Mouse (Mus musculus) heart, embryonic 15.5 days (tissue): ENCODE data around the gene Hic2. TPM values are rescaled to one million over a fixed set of nuclear protein-coding genes. Genes with fewer than 3 reads are reported as not detected.
A peak's percentile ranks its signal among the peaks of the same experiment; 100 is the strongest.

Source experiments
- ATAC-seq: fragments of 200-750 bp; cut with Nextera tagmentation; replicated peaks from 2 replicates; pipeline ENCODE4 v1.8.0; 2017; ENCODE audit warnings: low read depth, moderate TSS enrichment; ENCODE audit not compliant: insufficient number of reproducible peaks, insufficient read depth, low FRiP score
- H3K27ac ChIP-seq: fragments of 300-500 bp; sonication (generic); 2 replicates; pipeline ENCODE4 v1.5.1; 2015; ENCODE audit warnings: mild to moderate bottlenecking, inconsistent platforms
- H3K27me3 ChIP-seq: fragments of 300-500 bp; sonication (generic); 2 replicates; pipeline ENCODE4 v1.6.1; 2015; ENCODE audit warnings: inconsistent platforms
- H3K36me3 ChIP-seq: fragments of 300-500 bp; sonication (generic); 2 replicates; pipeline ENCODE4 v1.6.1; 2015; ENCODE audit warnings: mild to moderate bottlenecking, inconsistent platforms
- H3K4me1 ChIP-seq: fragments of 300-500 bp; sonication (generic); replicated peaks from 2 replicates; pipeline ENCODE4 v1.6.1; 2015; ENCODE audit warnings: inconsistent platforms
- H3K4me2 ChIP-seq: fragments of 300-500 bp; sonication (generic); 2 replicates; pipeline ENCODE4 v1.6.1; 2015; ENCODE audit warnings: inconsistent platforms, mild to moderate bottlenecking, moderate library complexity
- H3K4me3 ChIP-seq: fragments of 300-500 bp; sonication (generic); 2 replicates; pipeline ENCODE4 v1.5.1; 2015; ENCODE audit warnings: mild to moderate bottlenecking, inconsistent platforms
- H3K9ac ChIP-seq: fragments of 300-500 bp; sonication (generic); 2 replicates; pipeline ENCODE4 v1.6.1; 2015; ENCODE audit warnings: mild to moderate bottlenecking, inconsistent platforms
- H3K9me3 ChIP-seq: fragments of 300-500 bp; sonication (generic); replicated peaks from 2 replicates; pipeline ENCODE4 v1.6.1; 2016; ENCODE audit warnings: inconsistent platforms
- WGBS: fragments of 180-500 bp; shearing (Covaris S2); methylation state at CpG from one replicate; pipeline ENCODE4 v1.1.7; 2015; ENCODE audit warnings: mixed read lengths; 5-methylcytosine and 5-hydroxymethylcytosine counted together
- polyA plus RNA-seq: library from polyadenylated mRNA; unstranded; fragments of >200 nt; fragmentation: Nextera tagmentation; extraction: Ambion mirVana; gene quantifications from 2 replicates; pipeline ENCODE4 v1.2.1, GENCODE M21; 2015

Gene Hic2
- polyA plus RNA-seq, 1 experiment from 2014 or later: 3.2 TPM

GRCm38 (mm10) chr16:17234916-17235665 lies 1.7 kb downstream of the Hic2 start:
- 17% methylated on average over 9 of the region's 9 CpGs for WGBS
- H3K9me3 ChIP-seq: no peaks in the 10 kb centered on the region
- ATAC-seq: no peak

GRCm38 (mm10) chr16:17237634-17238033 lies 4.3 kb downstream of the Hic2 start:
- no peaks in the 10 kb centered on the region for H3K27me3 ChIP-seq
- H3K4me1 ChIP-seq: peaks cover 68% of the 10 kb centered on the region
- H3K4me2 ChIP-seq: peak overlapping the region; percentile 16; the same call in 1 of the 2 replicates
- no peak; the same call in 1 of the 2 replicates for ATAC-seq
- no peaks in the 10 kb centered on the region for H3K36me3 ChIP-seq
- H3K9ac ChIP-seq: no peak overlapping the region
- no peaks in the 10 kb centered on the region for H3K9me3 ChIP-seq
- H3K4me3 ChIP-seq: no peak overlapping the region
- H3K27ac ChIP-seq: peak overlapping the region; percentile 70
- 28% methylated on average over 3 of the region's 3 CpGs for WGBS

More at GRCm38 (mm10) chr16:17234916-17235665, 1.7 kb downstream of the Hic2 start:
- H3K27me3 ChIP-seq: no peaks in the 10 kb centered on the region
- H3K4me3 ChIP-seq: peak overlapping the region; percentile 97
- H3K4me2 ChIP-seq: peak overlapping the region; percentile 93
- peak overlapping the region; percentile 98 for H3K9ac ChIP-seq
- H3K36me3 ChIP-seq: no peaks in the 10 kb centered on the region
- H3K4me1 ChIP-seq: peaks cover 60% of the 10 kb centered on the region
- H3K27ac ChIP-seq: peak overlapping the region; percentile 93

DNA sequence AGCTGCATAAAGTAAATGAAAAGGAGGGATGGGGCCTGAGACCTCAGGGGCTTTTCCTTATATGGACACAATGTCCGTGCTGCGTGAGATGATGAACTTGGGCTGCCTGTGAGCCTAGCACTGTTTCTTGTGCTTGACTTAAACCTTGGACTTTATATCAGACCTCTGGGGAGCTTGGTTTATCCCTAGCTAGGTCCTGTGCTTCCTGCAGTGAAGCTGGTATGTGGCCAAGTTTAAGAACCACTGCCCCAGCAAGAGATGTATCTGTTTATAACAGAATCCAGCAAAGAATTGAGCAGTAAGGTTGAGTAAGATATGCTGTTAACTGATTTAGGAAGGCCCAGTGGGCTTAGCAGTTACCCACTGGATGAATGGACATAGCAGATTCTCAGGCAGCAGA lies 6.0 kb downstream of the Hic2 start:
- 54% methylated on average over 2 of the region's 2 CpGs for WGBS
- Histone ChIP-seq H3K27me3 (no peaks in the 10 kb centered on the region), H3K4me3 (no peak overlapping the region), H3K4me1 (peaks cover 73% of the 10 kb centered on the region), H3K36me3 (no peaks in the 10 kb centered on the region), H3K27ac (no peak overlapping the region), H3K9ac (no peak overlapping the region), H3K9me3 (no peaks in the 10 kb centered on the region), H3K4me2 (no peak overlapping the region)
- no peak for ATAC-seq

DNA sequence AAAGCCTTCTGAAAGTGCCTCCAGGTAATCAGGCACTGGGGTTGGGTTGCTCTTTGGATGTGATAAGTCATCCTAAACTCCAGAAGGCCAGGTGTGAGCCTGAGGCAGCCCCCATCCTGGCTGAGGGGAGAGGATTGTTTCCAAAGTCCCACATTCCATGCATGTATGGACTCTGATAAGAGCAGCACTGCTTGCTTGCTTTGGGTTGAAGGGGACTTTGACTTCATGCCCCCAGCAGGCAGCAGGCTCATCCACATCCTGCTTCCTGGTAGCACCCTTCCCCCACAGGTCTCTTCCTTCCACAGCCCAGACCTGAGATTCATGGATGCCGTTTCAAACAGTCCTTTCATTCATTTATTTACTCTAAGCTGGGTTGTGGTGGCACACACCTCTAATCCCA lies 10.4 kb downstream of the Hic2 start:
- Histone ChIP-seq H3K4me1 (peaks cover 54% of the 10 kb centered on the region), H3K4me3 (no peak overlapping the region), H3K4me2 (no peak overlapping the region), H3K9ac (no peak overlapping the region), H3K36me3 (no peaks in the 10 kb centered on the region), H3K27ac (0 out of 2 replicates have a peak overlapping the region, but pooled peaks have one; percentile 20), H3K9me3 (no peaks in the 10 kb centered on the region), H3K27me3 (no peaks in the 10 kb centered on the region)
- 19% methylated on average over 1 of the region's 1 CpGs for WGBS
- no peak for ATAC-seq

GRCm38 (mm10) chr16:17244996-17245395 lies 11.6 kb downstream of the Hic2 start:
- H3K4me1 ChIP-seq: peaks cover 53% of the 10 kb centered on the region
- 80% methylated on average over 1 of the region's 1 CpGs for WGBS
- no peaks in the 10 kb centered on the region for H3K36me3 ChIP-seq
- no peaks in the 10 kb centered on the region for H3K27me3 ChIP-seq
- no peak overlapping the region for H3K27ac ChIP-seq
- H3K9ac ChIP-seq: no peak overlapping the region
- ATAC-seq: no peak
- H3K4me3 ChIP-seq: no peak overlapping the region
- H3K4me2 ChIP-seq: no peak overlapping the region
- H3K9me3 ChIP-seq: no peaks in the 10 kb centered on the region

GRCm38 (mm10) chr16:17247727-17248126 lies 14.4 kb downstream of the Hic2 start:
- H3K4me3 ChIP-seq: no peak overlapping the region
- peak overlapping the region; percentile 77 for H3K27ac ChIP-seq
- no peak overlapping the region for H3K4me2 ChIP-seq
- ATAC-seq: peak; percentile 69
- H3K9ac ChIP-seq: no peak overlapping the region
- no peaks in the 10 kb centered on the region for H3K36me3 ChIP-seq
- 39% methylated on average over 4 of the region's 4 CpGs for WGBS
- H3K27me3 ChIP-seq: no peaks in the 10 kb centered on the region
- no peaks in the 10 kb centered on the region for H3K9me3 ChIP-seq
- peaks cover 64% of the 10 kb centered on the region for H3K4me1 ChIP-seq

GRCm38 (mm10) chr16:17249135-17249534 lies 15.8 kb downstream of the Hic2 start:
- 29% methylated on average over 6 of the region's 6 CpGs for WGBS
- H3K27ac ChIP-seq: no peak overlapping the region
- no peak for ATAC-seq
- H3K4me3 ChIP-seq: no peak overlapping the region
- no peak overlapping the region for H3K4me2 ChIP-seq
- no peak overlapping the region for H3K9ac ChIP-seq
- no peaks in the 10 kb centered on the region for H3K27me3 ChIP-seq
- H3K36me3 ChIP-seq: no peaks in the 10 kb centered on the region
- peaks cover 68% of the 10 kb centered on the region for H3K4me1 ChIP-seq
- H3K9me3 ChIP-seq: no peaks in the 10 kb centered on the region

GRCm38 (mm10) chr16:17251539-17251938 lies 18.2 kb downstream of the Hic2 start:
- H3K4me2 ChIP-seq: no peak overlapping the region
- H3K9me3 ChIP-seq: no peaks in the 10 kb centered on the region
- peaks cover 6% of the 10 kb centered on the region; the same call in 1 of the 2 replicates for H3K36me3 ChIP-seq
- H3K9ac ChIP-seq: no peak overlapping the region
- no peak for ATAC-seq
- H3K27ac ChIP-seq: no peak overlapping the region
- no peaks in the 10 kb centered on the region for H3K27me3 ChIP-seq
- no peak overlapping the region for H3K4me3 ChIP-seq
- WGBS: 43% methylated on average over 3 of the region's 3 CpGs
- peaks cover 78% of the 10 kb centered on the region for H3K4me1 ChIP-seq

DNA sequence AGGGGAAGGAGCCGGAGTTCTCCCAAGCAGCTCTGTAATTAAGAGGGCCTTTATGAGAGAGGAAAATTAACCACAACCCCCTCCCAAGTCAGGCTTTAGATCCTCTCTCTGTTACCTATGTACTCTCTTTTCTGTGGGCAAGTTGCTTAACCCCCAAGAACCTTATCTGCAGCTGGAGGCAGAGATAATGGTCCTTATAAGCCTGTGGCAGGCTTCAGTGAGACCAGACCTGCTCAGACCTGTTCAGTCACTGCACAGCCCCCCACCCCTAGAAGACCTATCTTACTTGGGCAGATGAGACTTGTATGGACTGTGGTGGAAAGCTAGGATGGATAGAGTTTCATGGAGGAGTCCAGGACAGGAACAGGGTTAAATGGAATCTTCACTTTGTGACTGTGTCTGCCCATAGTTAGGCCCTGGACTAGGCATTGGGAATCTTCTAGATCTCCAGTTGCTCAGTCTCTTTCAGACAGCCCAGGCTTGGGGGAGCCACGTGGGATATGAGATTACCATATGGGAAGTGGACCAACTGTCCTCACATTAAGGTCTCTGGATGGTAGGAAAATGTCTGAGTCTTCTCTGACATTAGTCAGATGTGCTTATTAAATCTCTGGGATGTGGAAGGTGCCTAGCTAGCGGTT lies 18.8 kb downstream of the Hic2 start:
- Histone ChIP-seq H3K27ac (peak overlapping the region; percentile 5; the same call in 1 of the 2 replicates), H3K4me1 (peaks cover 75% of the 10 kb centered on the region), H3K9me3 (no peaks in the 10 kb centered on the region), H3K4me2 (no peak overlapping the region), H3K27me3 (no peaks in the 10 kb centered on the region), H3K9ac (no peak overlapping the region), H3K36me3 (peaks cover 12% of the 10 kb centered on the region; the same call in 1 of the 2 replicates), H3K4me3 (no peak overlapping the region)
- WGBS: 65% methylated on average over 3 of the region's 3 CpGs
- no peak for ATAC-seq

DNA sequence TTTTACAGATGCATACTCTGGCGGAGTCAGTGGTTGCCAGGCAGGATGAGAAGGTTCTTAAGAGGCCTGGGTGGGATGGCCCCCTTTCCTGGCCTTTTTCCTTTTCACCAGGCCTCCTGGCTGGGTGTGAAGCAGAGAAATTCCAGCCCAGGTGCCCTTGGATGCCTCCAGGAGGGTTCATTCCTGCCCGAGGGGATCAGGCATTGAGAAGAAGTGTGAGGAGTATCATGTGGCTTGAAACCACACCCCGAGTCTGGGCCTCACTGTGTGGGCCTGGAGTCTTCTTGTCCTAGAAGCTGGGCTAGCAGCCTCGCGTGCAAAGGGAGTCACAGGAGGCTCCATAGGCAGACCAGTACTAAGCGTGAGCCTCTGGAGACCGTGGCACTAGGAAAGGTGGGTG lies 19.5 kb downstream of the Hic2 start:
- no peak for ATAC-seq
- Histone ChIP-seq H3K4me2 (no peak overlapping the region), H3K27ac (peak overlapping the region; percentile 5; the same call in 1 of the 2 replicates), H3K9me3 (no peaks in the 10 kb centered on the region), H3K9ac (no peak overlapping the region), H3K27me3 (no peaks in the 10 kb centered on the region), H3K36me3 (peaks cover 18% of the 10 kb centered on the region; the same call in 1 of the 2 replicates), H3K4me1 (peaks cover 69% of the 10 kb centered on the region), H3K4me3 (no peak overlapping the region)
- WGBS: 62% methylated on average over 7 of the region's 7 CpGs

- Histone ChIP-seq H3K4me3 (no peak overlapping the region), H3K27me3 (no peaks in the 10 kb centered on the region), H3K4me2 (peak overlapping the region; percentile 26; the same call in 1 of the 2 replicates), H3K9ac (no peak overlapping the region), H3K4me1 (peaks cover 64% of the 10 kb centered on the region), H3K9me3 (no peaks in the 10 kb centered on the region), H3K27ac (0 out of 2 replicates have a peak overlapping the region, but pooled peaks have one; percentile 14), H3K36me3 (peaks cover 30% of the 10 kb centered on the region)
- ATAC-seq: 0 out of 2 replicates have a peak, but pooled peaks have one; percentile 12
- 21% methylated on average over 4 of the region's 4 CpGs for WGBS
These were observed 20.7 kb downstream of the Hic2 start for GRCm38 (mm10) chr16:17254005-17254597.
